Mouse (Mus musculus): ENCODE measurements at regions not wholly inside any gene's neighbourhood (a gene's known extent, or its start where the extent isn't known, plus 50 kb on each side); places are given as distances from the start of the nearest gene placed in this dataset.

GRCm38 (mm10) chr1:166801929-166802328 lies 120.3 kb upstream of the Fmo9 start:
- no peak for TF ChIP-seq FLI1 (IDR thresholded peaks at IDR 0.05; ENCODE audit: low read length)
- TF ChIP-seq GATA1 (IDR thresholded peaks at IDR 0.05; ENCODE audit: borderline replicate concordance, low read length), result no peak

Data from megakaryocyte, embryonic 14.5 days (primary cell).